Mouse (Mus musculus) testis, adult 2 months (tissue): ENCODE results near the gene Cdk5r2. TPM values are rescaled to one million over a fixed set of nuclear protein-coding genes. Genes with fewer than 3 reads are reported as not detected.

ENCODE experiments used
- H3K27ac ChIP-seq: fragments of 200-500 bp; 2 replicates; pipeline ENCODE4 v1.5.1; 2012; ENCODE audit warnings: low read depth, low read length; ENCODE audit not compliant: control insufficient read depth, insufficient read depth
- H3K27me3 ChIP-seq: fragments of 200-500 bp; 2 replicates; pipeline ENCODE4 v1.6.1; 2012; ENCODE audit warnings: mild to moderate bottlenecking, low read length, moderate library complexity; ENCODE audit not compliant: control insufficient read depth, insufficient read depth
- H3K36me3 ChIP-seq: fragments of 200-500 bp; 2 replicates; pipeline ENCODE4 v1.6.1; 2012; ENCODE audit warnings: mild to moderate bottlenecking, low read length; ENCODE audit not compliant: control insufficient read depth, insufficient read depth
- H3K4me1 ChIP-seq: fragments of 200-500 bp; 2 replicates; pipeline ENCODE4 v1.6.1; 2012; ENCODE audit warnings: low read length; ENCODE audit not compliant: control insufficient read depth, insufficient read depth
- H3K4me3 ChIP-seq: fragments of 200-500 bp; 2 replicates; pipeline ENCODE4 v1.5.1; 2012; ENCODE audit warnings: low read depth, mild to moderate bottlenecking, low read length, moderate library complexity, mixed read lengths; ENCODE audit not compliant: control insufficient read depth
- CTCF ChIP-seq: fragments of 200-500 bp; IDR thresholded peaks from 2 replicates; pipeline ENCODE4 v1.5.1; 2012; ENCODE audit warnings: low read depth, mild to moderate bottlenecking, inconsistent platforms, low read length, moderate library complexity; ENCODE audit not compliant: control insufficient read depth, insufficient read depth, insufficient replicate concordance
- POLR2A ChIP-seq: fragments of 200-500 bp; IDR thresholded peaks from 2 replicates; pipeline ENCODE4 v1.6.1; 2012; ENCODE audit warnings: low read depth, mild to moderate bottlenecking, inconsistent platforms, low read length, moderate library complexity; ENCODE audit not compliant: control insufficient read depth
- polyA plus RNA-seq: library from polyadenylated mRNA; depleted of rRNA; stranded (reverse); fragments of >200 nt; gene quantifications from 2 replicates; pipeline ENCODE4 v1.2.3, GENCODE M21; 2012; rRNA removed

Gene Cdk5r2
- 0.06 and 0.07 TPM in 2 replicates for polyA plus RNA-seq

DNA sequence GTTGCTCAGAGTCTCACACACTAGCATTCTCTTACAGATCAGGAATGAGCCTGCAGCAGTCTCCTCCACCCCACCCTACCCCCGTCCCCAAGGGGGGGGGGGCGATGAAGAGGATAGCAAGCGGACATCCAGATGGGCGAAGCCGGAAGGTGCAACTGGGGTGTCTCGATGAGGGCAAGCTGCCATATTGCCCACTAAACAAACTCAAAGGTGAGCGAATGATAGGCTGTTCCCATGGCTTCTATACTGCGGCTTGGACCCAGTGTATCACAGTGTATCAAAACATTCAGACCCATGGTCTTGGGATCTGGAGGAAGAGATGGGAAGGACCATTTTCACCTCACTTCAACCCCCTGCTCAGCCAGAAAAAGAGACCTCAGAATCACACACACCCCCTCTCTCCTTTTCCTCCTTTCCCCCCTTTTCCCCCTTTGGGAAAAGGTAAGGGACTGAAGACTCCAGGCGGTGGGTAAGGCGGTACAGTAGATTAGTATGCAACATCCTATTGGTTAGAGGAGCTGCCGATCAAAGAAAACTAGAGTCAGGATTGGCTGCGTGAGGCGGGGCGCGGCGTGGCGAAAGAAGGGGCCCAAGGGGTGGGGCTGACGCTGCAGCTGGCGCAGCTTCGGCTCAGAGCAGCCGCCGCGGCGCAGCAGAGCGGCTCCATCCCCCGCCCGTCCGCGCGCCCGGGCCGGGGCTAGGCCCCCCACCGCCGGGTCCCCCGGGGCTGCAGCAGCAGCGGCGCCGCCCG is at the start of gene Cdk5r2:
Gene Cdk5r2, plus strand, starts transcription at position 629 of the 751 bp plus-strand sequence.
- Histone ChIP-seq H3K36me3 (no peaks in the 10 kb centered on the region), H3K27me3 (peaks cover 10% of the 10 kb centered on the region; the same call in 1 of the 2 replicates), H3K27ac (no peak within 1 kb of the TSS), H3K4me3 (peak within 1 kb of the TSS; percentile 59), H3K4me1 (peaks cover 30% of the 10 kb centered on the region)
- TF ChIP-seq CTCF (no peak), POLR2A (no peak)

DNA sequence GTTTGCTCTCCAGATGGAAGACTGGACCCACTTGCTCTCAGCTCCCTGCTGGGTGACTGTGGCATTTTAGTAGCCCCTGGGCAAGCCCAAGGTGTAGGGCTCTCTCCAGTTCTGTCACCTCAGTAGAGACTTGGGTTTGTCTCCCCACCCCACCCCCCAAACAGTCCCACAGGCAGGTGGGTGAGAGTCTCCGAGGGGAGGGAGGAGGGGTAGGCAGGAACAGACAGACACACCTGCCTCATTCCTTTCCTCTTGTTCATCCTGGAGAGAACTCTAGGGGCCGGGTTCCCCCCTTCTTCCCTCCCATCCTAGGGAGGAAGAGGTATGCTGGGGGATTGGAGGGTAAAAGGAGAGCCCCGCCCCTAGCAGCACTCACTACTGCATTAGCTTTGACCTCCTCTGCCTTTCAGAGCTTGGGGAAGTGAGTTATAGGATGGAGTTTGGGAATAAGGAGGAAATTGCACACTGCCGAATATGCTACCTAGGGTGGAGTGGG is 49.3 kb upstream of the Cdk5r2 start:
- TF ChIP-seq POLR2A (no peak), CTCF (no peak)
- Histone ChIP-seq H3K4me1 (peaks cover 33% of the 10 kb centered on the region), H3K27me3 (no peaks in the 10 kb centered on the region), H3K36me3 (no peaks in the 10 kb centered on the region), H3K27ac (no peak overlapping the region), H3K4me3 (no peak overlapping the region)

DNA sequence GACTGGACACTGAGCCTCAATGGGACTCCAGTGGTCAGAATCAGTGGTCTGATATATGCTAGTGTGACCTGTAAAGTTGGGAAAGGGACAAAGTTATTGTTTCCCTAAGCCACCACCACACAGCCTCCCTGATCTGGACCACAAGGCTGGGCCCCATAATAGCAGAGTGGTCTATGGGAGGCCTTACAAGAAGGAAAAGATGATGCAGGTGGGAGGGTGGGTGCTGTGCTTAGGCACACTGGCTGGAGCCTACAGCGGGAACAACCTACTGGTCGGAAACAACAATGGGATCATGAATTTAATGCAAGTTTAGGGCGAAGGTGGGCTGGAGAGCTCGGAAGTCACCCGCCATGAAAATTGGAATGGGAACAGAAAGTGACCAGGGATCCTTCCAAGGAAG is 48.9 kb upstream of the Cdk5r2 start:
- Histone ChIP-seq H3K4me1 (peaks cover 33% of the 10 kb centered on the region), H3K27ac (no peak overlapping the region), H3K4me3 (no peak overlapping the region), H3K36me3 (no peaks in the 10 kb centered on the region), H3K27me3 (no peaks in the 10 kb centered on the region)
- TF ChIP-seq CTCF (no peak), POLR2A (no peak)

DNA sequence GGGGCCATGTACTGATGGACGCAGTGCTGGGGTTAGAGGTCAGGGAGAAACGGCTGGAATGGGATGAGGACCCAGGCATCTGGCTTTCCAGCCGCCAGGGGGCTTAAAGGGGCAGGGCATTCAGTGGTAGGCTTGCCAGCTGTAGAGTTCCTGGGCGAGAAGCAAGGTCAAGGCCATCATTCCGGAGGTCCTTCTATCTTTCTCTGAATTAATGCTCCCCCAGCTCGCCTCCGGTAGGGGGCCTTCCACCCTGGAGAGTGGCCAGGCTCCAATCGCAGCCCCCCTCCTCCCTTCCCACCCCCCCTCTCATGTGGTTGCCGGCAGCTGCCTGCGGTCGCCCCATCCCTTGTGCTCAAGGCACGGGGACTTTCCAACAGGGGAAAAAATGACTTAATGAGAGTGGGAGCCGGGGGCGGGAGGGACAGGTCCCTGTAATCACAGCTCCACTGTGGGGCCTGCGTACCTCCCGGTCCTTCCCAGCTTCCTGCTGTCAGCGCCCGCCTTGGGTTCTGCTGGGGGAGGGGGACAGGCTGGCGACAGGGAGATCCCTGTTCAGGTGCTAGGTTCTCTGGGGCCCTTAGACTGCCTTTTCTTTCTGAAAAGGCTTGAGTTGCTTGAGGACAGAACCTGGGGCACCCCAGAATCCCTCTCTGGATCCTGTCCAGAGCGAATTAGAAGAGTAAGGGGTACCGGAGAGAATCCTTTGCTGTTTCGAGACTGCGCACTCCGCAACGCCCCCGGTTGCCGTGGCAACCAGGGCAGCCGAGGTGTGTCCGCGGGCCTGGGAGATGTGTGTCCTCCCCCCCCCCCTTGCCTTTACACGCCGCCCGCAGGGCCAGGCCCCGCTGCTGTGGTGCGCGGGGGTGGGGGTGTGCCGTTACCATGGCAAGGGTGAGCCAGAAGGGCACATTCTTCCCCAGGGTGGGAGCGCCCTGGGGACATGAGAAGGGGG is 48.1 kb upstream of the Cdk5r2 start:
- no peaks in the 10 kb centered on the region for H3K36me3 ChIP-seq
- peaks cover 33% of the 10 kb centered on the region for H3K4me1 ChIP-seq
- peak overlapping the region; percentile 59 for H3K4me3 ChIP-seq
- H3K27ac ChIP-seq: peak overlapping the region; percentile 41; the same call in 1 of the 2 replicates
- TF ChIP-seq POLR2A (no peak), CTCF (peak; percentile 34; the same call in 1 of the 2 replicates)
- H3K27me3 ChIP-seq: no peaks in the 10 kb centered on the region

GRCm38 (mm10) chr1:74807551-74808071 is 47.1 kb upstream of the Cdk5r2 start:
- peak overlapping the region; percentile 42 for H3K27ac ChIP-seq
- TF ChIP-seq POLR2A: no peak
- TF ChIP-seq CTCF: no peak
- H3K36me3 ChIP-seq: no peaks in the 10 kb centered on the region
- no peaks in the 10 kb centered on the region for H3K27me3 ChIP-seq
- H3K4me1 ChIP-seq: peaks cover 33% of the 10 kb centered on the region
- H3K4me3 ChIP-seq: no peak overlapping the region

DNA sequence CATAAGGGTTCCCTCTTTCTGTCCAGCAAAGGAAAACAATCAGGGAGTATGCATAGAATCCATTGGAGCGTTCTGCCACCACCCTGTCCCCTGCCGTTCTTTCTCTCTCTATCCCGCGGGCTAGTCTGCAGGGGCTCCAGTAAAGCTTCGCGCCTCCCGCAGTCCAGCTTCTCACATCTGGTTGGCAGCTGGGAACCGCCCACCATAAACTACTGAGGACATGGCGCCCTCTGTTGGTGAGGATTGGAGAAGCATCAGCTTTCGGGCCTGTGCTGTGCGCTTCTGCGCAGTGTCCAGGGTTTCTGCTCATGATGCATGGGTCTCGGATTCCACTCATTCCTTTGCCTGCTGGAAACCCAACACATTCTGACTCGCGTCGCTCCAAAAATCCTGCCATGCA is 46.7 kb upstream of the Cdk5r2 start:
- H3K36me3 ChIP-seq: no peaks in the 10 kb centered on the region
- H3K27ac ChIP-seq: peak overlapping the region; percentile 42
- TF ChIP-seq CTCF (peak; percentile 94), POLR2A (no peak)
- peaks cover 33% of the 10 kb centered on the region for H3K4me1 ChIP-seq
- H3K27me3 ChIP-seq: no peaks in the 10 kb centered on the region
- H3K4me3 ChIP-seq: no peak overlapping the region
